Mouse (Mus musculus) bone marrow macrophage, adult 2 months (primary cell): ENCODE results near the gene Arl4c.

Source experiments
- CTCF ChIP-seq: IDR thresholded peaks from 2 replicates; pipeline ENCODE4 v1.5.1; 2012; ENCODE audit warnings: low read depth, mild to moderate bottlenecking, low read length, moderate library complexity
- POLR2A ChIP-seq: IDR thresholded peaks from 2 replicates; pipeline ENCODE4 v1.6.1; 2012; ENCODE audit warnings: mild to moderate bottlenecking, low read depth, low read length, borderline replicate concordance

- TF ChIP-seq CTCF (no peak), POLR2A (no peak)
Measured at GRCm38 (mm10) chr1:88664623-88665022, 37.4 kb downstream of the Arl4c start.
